ENCODE assay signal across 27 mouse cellular contexts in genomic region chr15:102505770-102506463, GRCm38 (mm10). TPM values are rescaled to one million over a fixed set of nuclear protein-coding genes. Genes with fewer than 3 reads are reported as not detected.
DNase-seq lines count a peak whose midpoint lies in the region; ATAC-seq and TF ChIP-seq lines count a peak whose summit lies in the region.
"Had no signal": no experiment of that assay in that cellular context is flagged by ENCODE, and none has a peak within 500 bp of the region (broad histone marks: within the 10 kb centered on the region; RNA-seq: fewer than 3 reads in every experiment).

No protein-coding gene starts in this region.

- ATAC-seq in embryonic facial prominence, embryonic 13.5 days (ENCODE audit: insufficient number of reproducible peaks, insufficient read depth, low FRiP score, low TSS enrichment, low read depth) = no peak
- no peak for ATAC-seq in intestine, embryonic 15.5 days
- ATAC-seq in intestine, postnatal 0 days = no peak
- no peak for ATAC-seq in limb, embryonic 12.5 days (ENCODE audit: insufficient number of reproducible peaks, insufficient read depth, low FRiP score, low TSS enrichment, low read depth)
- ATAC-seq: forebrain, embryonic 15.5 days; liver, embryonic 12.5 days had no signal

- H3K9ac ChIP-seq in embryonic facial prominence, embryonic 13.5 days = no peak overlapping the region
- H3K9ac ChIP-seq in intestine, embryonic 15.5 days = no peak overlapping the region
- no peak overlapping the region for H3K9ac ChIP-seq in intestine, postnatal 0 days (ENCODE audit: low read depth, low read length)
- H3K9ac ChIP-seq in limb, embryonic 12.5 days (replicated peaks) = no peak overlapping the region
- no peak overlapping the region for H3K9ac ChIP-seq in MEL (ENCODE audit: control insufficient read depth, low read depth, low read length, poor library complexity, severe bottlenecking)
- H3K9ac ChIP-seq: forebrain, embryonic 15.5 days; limb, embryonic 13.5 days; liver, embryonic 12.5 days; neural tube, embryonic 15.5 days had no signal

- H3K79me2 ChIP-seq in MEL (ENCODE audit: control insufficient read depth, insufficient read depth, low read length, poor library complexity) = no peaks in the 10 kb centered on the region

- no peak; a peak in 1 of 4 replicates for TF ChIP-seq POLR2A in MEL (IDR thresholded peaks at IDR 0.05; ENCODE audit: control insufficient read depth in 1 of 2, insufficient read depth in 1 of 2, low read depth in 1 of 2, low read length in 2 of 2, poor library complexity in 1 of 2)

- no peak for TF ChIP-seq EP300 in MEL (IDR thresholded peaks at IDR 0.05; ENCODE audit: low read depth in 1 of 2, low read length in 2 of 2)

- H3K27ac ChIP-seq in embryonic facial prominence, embryonic 13.5 days = peak overlapping the region; percentile 33; the same call in 1 of the 2 replicates
- H3K27ac ChIP-seq in embryonic facial prominence, embryonic 10.5 days (replicated peaks) = no peak overlapping the region
- peak overlapping the region; percentile 34; the same call in 1 of the 2 replicates for H3K27ac ChIP-seq in intestine, embryonic 15.5 days
- H3K27ac ChIP-seq in intestine, postnatal 0 days (ENCODE audit: low read depth, low read length) = no peak overlapping the region
- 0 out of 2 replicates have a peak overlapping the region, but pooled peaks have one; percentile 29 for H3K27ac ChIP-seq in limb, embryonic 12.5 days
- H3K27ac ChIP-seq in limb, embryonic 10.5 days = no peak overlapping the region
- H3K27ac ChIP-seq in MEL (ENCODE audit: control insufficient read depth, low read depth, low read length) = peak overlapping the region; percentile 33
- H3K27ac ChIP-seq: forebrain, embryonic 15.5 days; limb, embryonic 13.5 days; liver, embryonic 12.5 days; neural tube, embryonic 15.5 days; stomach, postnatal 0 days had no signal

- H3K9me3 ChIP-seq in embryonic facial prominence, embryonic 13.5 days = no peaks in the 10 kb centered on the region
- H3K9me3 ChIP-seq in embryonic facial prominence, embryonic 10.5 days = no peaks in the 10 kb centered on the region
- no peaks in the 10 kb centered on the region for H3K9me3 ChIP-seq in intestine, embryonic 15.5 days
- no peaks in the 10 kb centered on the region for H3K9me3 ChIP-seq in intestine, postnatal 0 days (ENCODE audit: control insufficient read depth)
- no peaks in the 10 kb centered on the region for H3K9me3 ChIP-seq in limb, embryonic 12.5 days
- no peaks in the 10 kb centered on the region for H3K9me3 ChIP-seq in limb, embryonic 10.5 days (replicated peaks)
- no peaks in the 10 kb centered on the region for H3K9me3 ChIP-seq in MEL (replicated peaks; ENCODE audit: insufficient read depth, low read length)
- H3K9me3 ChIP-seq: forebrain, embryonic 15.5 days; limb, embryonic 13.5 days; liver, embryonic 12.5 days; neural tube, embryonic 15.5 days had no signal

- H3K4me1 ChIP-seq in embryonic facial prominence, embryonic 13.5 days = peaks cover 11% of the 10 kb centered on the region
- peaks cover 22% of the 10 kb centered on the region for H3K4me1 ChIP-seq in embryonic facial prominence, embryonic 10.5 days
- peaks cover 25% of the 10 kb centered on the region for H3K4me1 ChIP-seq in intestine, embryonic 15.5 days (replicated peaks)
- H3K4me1 ChIP-seq in intestine, postnatal 0 days (replicated peaks; ENCODE audit: control insufficient read depth, insufficient read depth, low read length) = no peaks in the 10 kb centered on the region
- peaks cover 13% of the 10 kb centered on the region for H3K4me1 ChIP-seq in limb, embryonic 12.5 days (replicated peaks)
- H3K4me1 ChIP-seq in limb, embryonic 10.5 days = peaks cover 16% of the 10 kb centered on the region
- H3K4me1 ChIP-seq in MEL (ENCODE audit: control insufficient read depth in 1 of 2, insufficient read depth in 2 of 2, low read length in 2 of 2) = peaks cover 7 to 22% of the 10 kb centered on the region in 2 experiments

- H3K36me3 ChIP-seq in embryonic facial prominence, embryonic 13.5 days = peaks cover 59% of the 10 kb centered on the region
- peaks cover 76% of the 10 kb centered on the region for H3K36me3 ChIP-seq in embryonic facial prominence, embryonic 10.5 days (replicated peaks)
- peaks cover 23% of the 10 kb centered on the region for H3K36me3 ChIP-seq in intestine, embryonic 15.5 days
- H3K36me3 ChIP-seq in intestine, postnatal 0 days (ENCODE audit: control insufficient read depth, insufficient read depth) = peaks cover 27% of the 10 kb centered on the region
- H3K36me3 ChIP-seq in limb, embryonic 12.5 days = peaks cover 69% of the 10 kb centered on the region
- H3K36me3 ChIP-seq in limb, embryonic 10.5 days = peaks cover 71% of the 10 kb centered on the region
- H3K36me3 ChIP-seq in MEL (ENCODE audit: control insufficient read depth in 1 of 2, insufficient read depth in 2 of 2, low read length in 2 of 2) = peaks cover 7 to 14% of the 10 kb centered on the region in 2 experiments

- TF ChIP-seq CTCF in intestine, postnatal 0 days (IDR thresholded peaks at IDR 0.05; ENCODE audit: low read depth) = no peak
- TF ChIP-seq CTCF in MEL (IDR thresholded peaks at IDR 0.05 in 2 of 3, conservative IDR thresholded peaks at IDR 0.05 in 1 of 3; ENCODE audit: control insufficient read depth in 1 of 3, insufficient read depth in 1 of 3, low read depth in 2 of 3, low read length in 3 of 3, poor library complexity in 1 of 3, severe bottlenecking in 1 of 3) = no peak

- no peaks in the 10 kb centered on the region for H3K27me3 ChIP-seq in embryonic facial prominence, embryonic 13.5 days
- H3K27me3 ChIP-seq in embryonic facial prominence, embryonic 10.5 days (replicated peaks; ENCODE audit: low read depth, poor library complexity, severe bottlenecking) = no peaks in the 10 kb centered on the region
- no peaks in the 10 kb centered on the region for H3K27me3 ChIP-seq in intestine, embryonic 15.5 days (replicated peaks)
- H3K27me3 ChIP-seq in intestine, postnatal 0 days (replicated peaks; ENCODE audit: control insufficient read depth, insufficient read depth, low read length) = no peaks in the 10 kb centered on the region
- no peaks in the 10 kb centered on the region for H3K27me3 ChIP-seq in limb, embryonic 12.5 days
- no peaks in the 10 kb centered on the region for H3K27me3 ChIP-seq in limb, embryonic 10.5 days (ENCODE audit: low read depth, poor library complexity, severe bottlenecking)
- no peaks in the 10 kb centered on the region for H3K27me3 ChIP-seq in MEL (ENCODE audit: control insufficient read depth in 1 of 2, insufficient read depth in 2 of 2, low read length in 2 of 2)
- H3K27me3 ChIP-seq: forebrain, embryonic 15.5 days; limb, embryonic 13.5 days; liver, embryonic 12.5 days; neural tube, embryonic 15.5 days had no signal

- H3K4me3 ChIP-seq in embryonic facial prominence, embryonic 13.5 days = no peak overlapping the region
- no peak overlapping the region for H3K4me3 ChIP-seq in embryonic facial prominence, embryonic 10.5 days
- H3K4me3 ChIP-seq in intestine, embryonic 15.5 days (replicated peaks) = no peak overlapping the region
- no peak overlapping the region for H3K4me3 ChIP-seq in intestine, postnatal 0 days (ENCODE audit: low read depth, low read length)
- H3K4me3 ChIP-seq in limb, embryonic 12.5 days (replicated peaks) = no peak overlapping the region
- no peak overlapping the region for H3K4me3 ChIP-seq in limb, embryonic 10.5 days
- H3K4me3 ChIP-seq in MEL (ENCODE audit: control insufficient read depth in 1 of 2, insufficient read depth in 1 of 2, low read depth in 2 of 2, low read length in 2 of 2) = no peak overlapping the region
- H3K4me3 ChIP-seq: forebrain, embryonic 15.5 days; limb, embryonic 13.5 days; liver, embryonic 12.5 days; neural tube, embryonic 15.5 days had no signal

- H3K4me2 ChIP-seq in embryonic facial prominence, embryonic 13.5 days = no peak overlapping the region
- no peak overlapping the region for H3K4me2 ChIP-seq in intestine, embryonic 15.5 days (replicated peaks)
- H3K4me2 ChIP-seq in intestine, postnatal 0 days (replicated peaks; ENCODE audit: low read depth) = no peak overlapping the region
- no peak overlapping the region for H3K4me2 ChIP-seq in limb, embryonic 12.5 days
- H3K4me2 ChIP-seq: forebrain, embryonic 15.5 days; limb, embryonic 13.5 days; liver, embryonic 12.5 days; neural tube, embryonic 15.5 days had no signal

- 86% methylated on average over 9 of the region's 9 CpGs for WGBS in embryonic facial prominence, embryonic 13.5 days
- WGBS in embryonic facial prominence, embryonic 10.5 days = 92% methylated on average over 9 of the region's 9 CpGs
- 81% methylated on average over 9 of the region's 9 CpGs for WGBS in intestine, embryonic 15.5 days
- WGBS in intestine, postnatal 0 days = 72% methylated on average over 9 of the region's 9 CpGs
- WGBS in limb, embryonic 12.5 days = 86% methylated on average over 9 of the region's 9 CpGs
- WGBS in limb, embryonic 10.5 days = 91% methylated on average over 9 of the region's 9 CpGs

- no peak for TF ChIP-seq RAD21 in MEL (IDR thresholded peaks at IDR 0.05; ENCODE audit: low read depth, low read length)

- no peak for DNase-seq in embryonic facial prominence, embryonic 10.5 days (ENCODE audit: low spot score)
- no peak for DNase-seq in limb, embryonic 10.5 days (ENCODE audit: low spot score)
- peak; percentile 42 for DNase-seq in MEL (ENCODE audit: low read depth, low spot score)
- no peak for DNase-seq in spleen, postnatal 14 days (ENCODE audit: low spot score in 2 of 2)
- DNase-seq: adrenal gland, postnatal 10 days; gastrocnemius, postnatal 10 days; heart, postnatal 4 days; kidney, adult 2 months; layer of hippocampus, postnatal 36 days; lung, adult 2 months; lung, postnatal 36 days; thymus, postnatal 14 days had no signal

RNA-seq across cellular contexts. Expression of gene Gm10337, which starts 2.4 kb away (rescaled TPM):
- polyA plus RNA-seq in embryonic facial prominence, embryonic 13.5 days (2015; fragmentation: Nextera tagmentation; extraction: Ambion mirVana) = 5.2 and 9.0 TPM in 2 replicates
- polyA plus RNA-seq in embryonic facial prominence, embryonic 10.5 days (2016; fragmentation: Nextera tagmentation; extraction: Ambion mirVana) = 7.6 TPM in 1 of 2 replicates, not detected in the other
- polyA plus RNA-seq in intestine, embryonic 15.5 days (2015; fragmentation: Nextera tagmentation; extraction: Ambion mirVana) = 5.4 TPM in 1 of 2 replicates, not detected in the other
- polyA plus RNA-seq in intestine, postnatal 0 days (2015; fragmentation: Nextera tagmentation; extraction: Ambion mirVana) = 3.5 TPM in 1 of 2 replicates, not detected in the other
- polyA plus RNA-seq in limb, embryonic 12.5 days (2016; fragmentation: Nextera tagmentation; extraction: Ambion mirVana) = not detected in 2 replicates
- 3.8 and 4.8 TPM in 2 replicates for polyA plus RNA-seq in limb, embryonic 10.5 days (2016; fragmentation: Nextera tagmentation; extraction: Ambion mirVana)
- not detected in 2 replicates for total RNA-seq in MEL (2012; rRNA removed)
- not detected for polyA plus RNA-seq in MEL (2012; ENCODE audit: insufficient read depth in 1 of 2, insufficient read length in 2 of 2, low read depth in 1 of 2, low replicate concordance in 2 of 2, missing spikeins in 1 of 2)
- total RNA-seq: gastrocnemius, postnatal 10 days; granulocyte monocyte progenitor cell, adult 5-6 weeks; layer of hippocampus, postnatal 36 days; left cerebral cortex, postnatal 10 days; midbrain, postnatal 0 days had no signal
- polyA plus RNA-seq: cerebellum, adult 2 months; kidney, adult 2 months; large intestine, adult 2 months; liver, embryonic 12.5 days; lung, adult 2 months; small intestine, adult 2 months; stomach, postnatal 0 days had no signal

RNA-seq across cellular contexts. Expression of gene Map3k12, which starts 10.9 kb away (rescaled TPM):
- 24.1 and 25.2 TPM in 2 replicates for polyA plus RNA-seq in embryonic facial prominence, embryonic 13.5 days (2015; fragmentation: Nextera tagmentation; extraction: Ambion mirVana)
- 29.1 and 32.3 TPM in 2 replicates for polyA plus RNA-seq in embryonic facial prominence, embryonic 10.5 days (2016; fragmentation: Nextera tagmentation; extraction: Ambion mirVana)
- 10.8 and 11.0 TPM in 2 replicates for polyA plus RNA-seq in intestine, embryonic 15.5 days (2015; fragmentation: Nextera tagmentation; extraction: Ambion mirVana)
- polyA plus RNA-seq in intestine, postnatal 0 days (2015; fragmentation: Nextera tagmentation; extraction: Ambion mirVana) = 3.1 and 3.5 TPM in 2 replicates
- polyA plus RNA-seq in limb, embryonic 12.5 days (2016; fragmentation: Nextera tagmentation; extraction: Ambion mirVana) = 23.8 and 26.6 TPM in 2 replicates
- 23.8 and 27.7 TPM in 2 replicates for polyA plus RNA-seq in limb, embryonic 10.5 days (2016; fragmentation: Nextera tagmentation; extraction: Ambion mirVana)
- 1.7 and 2.0 TPM in 2 replicates for total RNA-seq in MEL (2012; rRNA removed)
- polyA plus RNA-seq in MEL (2012; ENCODE audit: insufficient read depth in 1 of 2, insufficient read length in 2 of 2, low read depth in 1 of 2, low replicate concordance in 2 of 2, missing spikeins in 1 of 2) = 1 to 10 TPM in 1 of 2 experiments, not detected in 1; 2.8 TPM

RNA-seq across cellular contexts. Expression of gene Tarbp2, which starts 12.1 kb away (rescaled TPM):
- 100 and 110 TPM in 2 replicates for polyA plus RNA-seq in embryonic facial prominence, embryonic 13.5 days (2015; fragmentation: Nextera tagmentation; extraction: Ambion mirVana)
- polyA plus RNA-seq in embryonic facial prominence, embryonic 10.5 days (2016; fragmentation: Nextera tagmentation; extraction: Ambion mirVana) = 140 and 143 TPM in 2 replicates
- polyA plus RNA-seq in intestine, embryonic 15.5 days (2015; fragmentation: Nextera tagmentation; extraction: Ambion mirVana) = 94.1 and 101 TPM in 2 replicates
- polyA plus RNA-seq in intestine, postnatal 0 days (2015; fragmentation: Nextera tagmentation; extraction: Ambion mirVana) = 50.2 and 50.4 TPM in 2 replicates
- polyA plus RNA-seq in limb, embryonic 12.5 days (2016; fragmentation: Nextera tagmentation; extraction: Ambion mirVana) = 109 and 111 TPM in 2 replicates
- polyA plus RNA-seq in limb, embryonic 10.5 days (2016; fragmentation: Nextera tagmentation; extraction: Ambion mirVana) = 143 and 150 TPM in 2 replicates
- total RNA-seq in MEL (2012; rRNA removed) = 135 and 155 TPM in 2 replicates
- 100 to 1,000 TPM in 1 of 2 experiments, not detected in 1; 182 TPM for polyA plus RNA-seq in MEL (2012; ENCODE audit: insufficient read depth in 1 of 2, insufficient read length in 2 of 2, low read depth in 1 of 2, low replicate concordance in 2 of 2, missing spikeins in 1 of 2)

RNA-seq across cellular contexts. Expression of gene Npff, which starts 18.8 kb away (rescaled TPM):
- 2.9 and 3.8 TPM in 2 replicates for polyA plus RNA-seq in embryonic facial prominence, embryonic 13.5 days (2015; fragmentation: Nextera tagmentation; extraction: Ambion mirVana)
- polyA plus RNA-seq in embryonic facial prominence, embryonic 10.5 days (2016; fragmentation: Nextera tagmentation; extraction: Ambion mirVana) = 1.8 and 2.8 TPM in 2 replicates
- polyA plus RNA-seq in intestine, embryonic 15.5 days (2015; fragmentation: Nextera tagmentation; extraction: Ambion mirVana) = 1.3 and 1.6 TPM in 2 replicates
- polyA plus RNA-seq in intestine, postnatal 0 days (2015; fragmentation: Nextera tagmentation; extraction: Ambion mirVana) = 1.1 TPM in 2 replicates
- polyA plus RNA-seq in limb, embryonic 12.5 days (2016; fragmentation: Nextera tagmentation; extraction: Ambion mirVana) = 2.5 and 3.0 TPM in 2 replicates
- 1.7 and 1.8 TPM in 2 replicates for polyA plus RNA-seq in limb, embryonic 10.5 days (2016; fragmentation: Nextera tagmentation; extraction: Ambion mirVana)
- total RNA-seq in MEL (2012; rRNA removed) = 0.85 and 1.8 TPM in 2 replicates
- polyA plus RNA-seq in MEL (2012; ENCODE audit: insufficient read depth in 1 of 2, insufficient read length in 2 of 2, low read depth in 1 of 2, low replicate concordance in 2 of 2, missing spikeins in 1 of 2) = 1 to 10 TPM in 1 of 2 experiments, not detected in 1; 5.5 TPM

RNA-seq across cellular contexts. Expression of gene Pcbp2, which starts 35.6 kb away (rescaled TPM):
- 262 and 269 TPM in 2 replicates for polyA plus RNA-seq in embryonic facial prominence, embryonic 13.5 days (2015; fragmentation: Nextera tagmentation; extraction: Ambion mirVana)
- polyA plus RNA-seq in embryonic facial prominence, embryonic 10.5 days (2016; fragmentation: Nextera tagmentation; extraction: Ambion mirVana) = 206 and 217 TPM in 2 replicates
- 178 and 182 TPM in 2 replicates for polyA plus RNA-seq in intestine, embryonic 15.5 days (2015; fragmentation: Nextera tagmentation; extraction: Ambion mirVana)
- 109 and 115 TPM in 2 replicates for polyA plus RNA-seq in intestine, postnatal 0 days (2015; fragmentation: Nextera tagmentation; extraction: Ambion mirVana)
- 230 and 239 TPM in 2 replicates for polyA plus RNA-seq in limb, embryonic 12.5 days (2016; fragmentation: Nextera tagmentation; extraction: Ambion mirVana)
- polyA plus RNA-seq in limb, embryonic 10.5 days (2016; fragmentation: Nextera tagmentation; extraction: Ambion mirVana) = 230 and 235 TPM in 2 replicates
- total RNA-seq in MEL (2012; rRNA removed) = 359 and 427 TPM in 2 replicates
- polyA plus RNA-seq in MEL (2012; ENCODE audit: insufficient read depth in 1 of 2, insufficient read length in 2 of 2, low read depth in 1 of 2, low replicate concordance in 2 of 2, missing spikeins in 1 of 2) = 1,000 to 10,000 TPM in 1 of 2 experiments, 100 to 1,000 TPM in 1; 977 to 2,091 TPM

Comparison
In these comparisons a context has a peak if more than half of its experiments do, and no peak if none do; other contexts are left out.
1. H3K27ac ChIP-seq: peak in embryonic facial prominence, embryonic 13.5 days (single experiment), intestine, embryonic 15.5 days (single experiment), limb, embryonic 12.5 days (single experiment) and MEL (single experiment); none in embryonic facial prominence, embryonic 10.5 days (single experiment), intestine, postnatal 0 days (single experiment) and limb, embryonic 10.5 days (single experiment).